Mouse (Mus musculus) midbrain, embryonic 11.5 days (tissue): Measurements from ENCODE around the gene Mapkapk2. TPM values are rescaled to one million over a fixed set of nuclear protein-coding genes. Genes with fewer than 3 reads are reported as not detected.
A peak's percentile ranks its signal among the peaks of the same experiment; 100 is the strongest.
"Not testable (repeated sequence)": the region's sequence is repeated elsewhere in the genome, so short reads cannot be mapped to it uniquely, and the experiment has no call there.

Experiments
- ATAC-seq: fragments of 200-750 bp; cut with Nextera tagmentation; 2 replicates; pipeline ENCODE4 v1.8.0; 2017; ENCODE audit warnings: moderate TSS enrichment, moderate library complexity; ENCODE audit not compliant: low FRiP score
- DNase-seq: peaks from one replicate; pipeline ENCODE4 v3.0.0; 2015; ENCODE audit warnings: low spot score; ENCODE audit errors: missing footprints
- H3K27ac ChIP-seq: fragments of 300-500 bp; sonication (generic); 2 replicates; pipeline ENCODE4 v1.5.1; 2014; ENCODE audit warnings: low read depth, low read length
- H3K27me3 ChIP-seq: fragments of 300-500 bp; sonication (generic); 2 replicates; pipeline ENCODE4 v1.6.1; 2014; ENCODE audit warnings: mild to moderate bottlenecking, low read length, moderate library complexity, mixed read lengths; ENCODE audit not compliant: control insufficient read depth, insufficient read depth
- H3K36me3 ChIP-seq: fragments of 300-500 bp; sonication (generic); 2 replicates; pipeline ENCODE4 v1.6.1; 2014; ENCODE audit warnings: mild to moderate bottlenecking, low read length, moderate library complexity, mixed read lengths; ENCODE audit not compliant: control insufficient read depth, insufficient read depth
- H3K4me1 ChIP-seq: fragments of 300-500 bp; sonication (generic); 2 replicates; pipeline ENCODE4 v1.6.1; 2014; ENCODE audit warnings: low read length; ENCODE audit not compliant: control insufficient read depth, insufficient read depth
- H3K4me2 ChIP-seq: fragments of 300-500 bp; sonication (generic); 2 replicates; pipeline ENCODE4 v1.6.1; 2014; ENCODE audit warnings: mild to moderate bottlenecking, moderate library complexity
- H3K4me3 ChIP-seq: fragments of 300-500 bp; sonication (generic); 2 replicates; pipeline ENCODE4 v1.5.1; 2014; ENCODE audit warnings: low read depth, low read length
- H3K9ac ChIP-seq: fragments of 300-500 bp; sonication (generic); 2 replicates; pipeline ENCODE4 v1.6.1; 2014; ENCODE audit warnings: low read length
- H3K9me3 ChIP-seq: fragments of 300-500 bp; sonication (generic); 2 replicates; pipeline ENCODE4 v1.6.1; 2016; ENCODE audit warnings: low read length; ENCODE audit not compliant: control insufficient read depth
- WGBS: fragments of 180-500 bp; shearing (Covaris S2); extraction: QIAGEN DNeasy Blood & Tissue Kit; methylation state at CpG from one replicate; pipeline ENCODE4 v1.1.7; 2014; 5-methylcytosine and 5-hydroxymethylcytosine counted together
- polyA plus RNA-seq: library from polyadenylated mRNA; unstranded; fragments of >200 nt; fragmentation: Nextera tagmentation; extraction: Ambion mirVana; gene quantifications from 2 replicates; pipeline ENCODE4 v1.2.1, GENCODE M21; 2014

Mapkapk2 gene
- polyA plus RNA-seq, 1 experiment from 2014 or later = 56.0 TPM

DNA sequence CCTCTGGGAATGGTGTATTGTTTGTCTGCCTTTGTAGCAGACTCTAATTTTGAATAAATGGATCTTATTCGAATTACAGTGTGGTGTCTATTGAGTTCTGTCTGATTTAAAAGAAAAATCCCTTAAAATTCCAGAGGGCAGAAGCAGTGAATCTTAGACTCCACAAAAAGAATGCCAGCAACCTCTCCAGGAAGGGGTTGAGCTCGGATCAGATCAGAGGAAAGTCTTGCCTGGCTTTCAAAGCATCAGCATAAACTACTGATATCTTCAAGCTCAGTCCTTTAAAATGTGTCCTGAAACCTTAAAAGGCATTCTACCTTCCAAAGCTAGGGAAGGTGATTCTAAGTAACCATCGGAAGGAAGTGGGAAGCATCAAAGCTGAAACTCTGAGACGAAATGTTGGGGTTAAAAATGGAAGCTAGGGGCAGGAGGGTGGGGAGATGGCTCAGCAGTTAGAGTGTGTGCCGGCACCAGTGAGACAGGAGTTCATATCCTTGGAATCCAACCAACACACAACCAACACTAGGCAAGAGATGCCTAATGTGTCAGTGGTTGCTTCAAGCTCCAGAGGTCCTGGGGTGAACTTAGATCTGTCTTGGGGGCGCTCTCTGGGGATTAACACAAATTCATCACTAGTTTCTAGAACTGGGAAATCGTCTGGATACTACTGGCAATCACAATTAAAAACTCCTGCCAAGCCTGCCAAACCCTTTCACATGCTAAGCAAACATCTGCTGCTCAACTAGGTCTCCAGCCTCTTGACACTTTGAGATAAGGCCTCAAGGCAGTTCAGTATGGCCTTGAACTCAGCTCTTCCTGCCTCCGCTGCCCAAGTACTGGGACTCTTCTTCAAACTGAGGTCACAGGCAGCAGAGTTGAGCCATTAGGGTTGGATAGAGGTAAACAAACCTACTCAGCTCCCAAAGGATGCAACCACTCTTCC is 72.5 kb downstream of the Mapkapk2 start:
- no peaks in the 10 kb centered on the region for H3K36me3 ChIP-seq
- 85% methylated on average over 8 of the region's 8 CpGs for WGBS
- H3K27ac ChIP-seq = no peak overlapping the region
- ATAC-seq (no peak), DNase-seq (peak; percentile 37)
- no peak overlapping the region for H3K4me3 ChIP-seq
- H3K9ac ChIP-seq = no peak overlapping the region
- H3K4me2 ChIP-seq = no peak overlapping the region
- no peaks in the 10 kb centered on the region for H3K9me3 ChIP-seq
- no peaks in the 10 kb centered on the region for H3K27me3 ChIP-seq
- no peaks in the 10 kb centered on the region for H3K4me1 ChIP-seq

DNA sequence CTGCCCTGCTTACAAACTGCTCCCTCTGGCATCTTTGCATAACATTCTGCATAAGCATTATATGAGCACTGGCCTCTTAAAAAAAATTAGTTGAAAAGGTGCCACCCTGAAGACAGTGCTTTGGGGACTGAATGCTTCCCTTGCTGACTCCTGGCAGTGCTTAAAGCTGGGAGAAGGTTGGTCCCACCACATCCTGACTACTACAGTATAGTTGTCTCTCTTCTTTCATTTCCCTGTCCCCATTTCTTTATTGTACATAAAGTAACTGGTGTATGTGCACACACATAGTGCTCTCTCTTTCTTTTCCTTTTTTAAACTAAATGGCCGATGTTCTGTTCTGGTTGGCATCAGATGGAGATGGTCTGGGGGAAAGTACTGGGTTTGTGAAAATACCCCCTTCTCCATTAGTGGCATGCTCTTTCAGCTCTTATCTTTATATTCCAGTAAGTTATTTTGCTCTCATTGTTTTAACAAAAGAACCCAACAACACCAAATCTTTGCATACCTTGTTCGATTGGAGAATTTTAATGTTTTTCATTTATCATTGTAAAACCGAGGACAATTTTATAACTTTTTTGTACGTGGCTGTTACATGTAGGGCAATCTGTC is 74.3 kb downstream of the Mapkapk2 start:
- H3K9ac ChIP-seq, H3K4me3 ChIP-seq, H3K4me1 ChIP-seq, ATAC-seq, H3K27ac ChIP-seq, H3K4me2 ChIP-seq, H3K9me3 ChIP-seq, H3K27me3 ChIP-seq, H3K36me3 ChIP-seq, DNase-seq: not testable (repeated sequence)
- 85% methylated on average over 4 of the region's 4 CpGs for WGBS

DNA sequence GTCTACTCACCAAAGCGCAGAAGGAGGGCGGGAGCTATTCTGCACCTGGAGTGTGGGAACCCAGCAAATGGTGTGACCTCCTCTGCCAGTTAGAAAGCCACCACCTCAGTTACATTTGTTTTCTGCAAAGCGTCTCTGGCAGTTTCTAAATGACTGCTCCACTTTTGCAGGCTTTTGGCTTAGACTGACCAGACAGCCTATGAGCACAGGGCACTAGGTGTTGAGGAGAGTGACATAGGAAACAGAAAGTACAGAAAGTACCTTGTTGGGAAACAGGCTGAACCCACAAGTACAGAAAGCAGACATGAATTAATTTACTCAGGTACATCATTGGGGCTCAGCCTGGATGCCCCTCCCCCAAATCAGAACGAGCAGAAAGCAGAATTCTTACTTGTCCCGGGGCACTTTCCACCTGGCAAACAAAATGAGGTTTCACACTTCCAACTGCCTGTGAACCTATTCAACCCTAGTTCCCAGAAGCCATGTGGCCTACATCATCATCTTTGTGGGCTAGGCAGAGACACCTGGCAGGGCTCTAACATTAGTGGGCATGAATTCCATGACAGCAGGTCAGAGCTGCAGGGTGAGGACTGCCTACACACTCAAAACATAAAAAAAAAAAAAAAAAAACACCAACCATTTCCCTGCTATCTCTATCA is 74.9 kb downstream of the Mapkapk2 start:
- ATAC-seq (no peak), DNase-seq (no peak)
- Histone ChIP-seq H3K27ac (no peak overlapping the region), H3K27me3 (no peaks in the 10 kb centered on the region), H3K4me3 (no peak overlapping the region), H3K4me1 (no peaks in the 10 kb centered on the region), H3K9me3 (no peaks in the 10 kb centered on the region), H3K36me3 (no peaks in the 10 kb centered on the region), H3K9ac (no peak overlapping the region), H3K4me2 (no peak overlapping the region)
- WGBS = 82% methylated on average over 5 of the region's 5 CpGs

- H3K4me3 ChIP-seq = no peak overlapping the region
- H3K36me3 ChIP-seq = no peaks in the 10 kb centered on the region
- H3K4me1 ChIP-seq = no peaks in the 10 kb centered on the region
- DNase-seq (no peak), ATAC-seq (no peak)
- no peaks in the 10 kb centered on the region for H3K27me3 ChIP-seq
- 83% methylated on average over 11 of the region's 11 CpGs for WGBS
- no peak overlapping the region for H3K4me2 ChIP-seq
- H3K9me3 ChIP-seq = no peaks in the 10 kb centered on the region
- no peak overlapping the region for H3K9ac ChIP-seq
- H3K27ac ChIP-seq = no peak overlapping the region
Observed at GRCm38 (mm10) chr1:131021900-131022590, 75.6 kb downstream of the Mapkapk2 start.

DNA sequence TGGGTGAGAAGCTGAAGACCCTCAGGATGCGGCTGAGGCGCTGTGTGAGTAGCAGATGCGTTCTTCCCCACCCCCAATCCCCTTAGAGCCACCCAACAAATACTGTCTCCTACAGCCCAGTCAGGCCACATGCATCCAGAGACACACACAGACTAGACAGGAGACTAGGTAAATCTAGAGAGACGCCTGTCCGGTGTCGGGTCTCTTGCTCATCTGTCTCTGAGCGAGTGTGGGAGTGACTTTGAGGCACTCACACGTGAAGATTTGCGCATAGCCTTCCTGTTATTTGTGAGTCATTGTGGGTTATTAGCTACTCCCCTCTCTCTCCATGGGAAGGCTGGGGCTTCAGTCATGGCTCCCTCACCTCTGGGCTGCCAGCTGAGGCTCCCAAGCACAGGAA is 76.2 kb downstream of the Mapkapk2 start:
- DNase-seq = no peak
- no peaks in the 10 kb centered on the region for H3K4me1 ChIP-seq
- H3K4me3 ChIP-seq = no peak overlapping the region
- no peaks in the 10 kb centered on the region for H3K36me3 ChIP-seq
- no peak for ATAC-seq
- no peaks in the 10 kb centered on the region for H3K9me3 ChIP-seq
- no peak overlapping the region for H3K9ac ChIP-seq
- no peak overlapping the region for H3K27ac ChIP-seq
- H3K27me3 ChIP-seq = no peaks in the 10 kb centered on the region
- no peak overlapping the region for H3K4me2 ChIP-seq
- WGBS = 74% methylated on average over 9 of the region's 9 CpGs

GRCm38 (mm10) chr1:131020425-131021310 is 77.0 kb downstream of the Mapkapk2 start:
- Histone ChIP-seq H3K9ac (no peak overlapping the region), H3K27me3 (no peaks in the 10 kb centered on the region), H3K4me1 (no peaks in the 10 kb centered on the region), H3K4me3 (no peak overlapping the region), H3K27ac (no peak overlapping the region), H3K9me3 (no peaks in the 10 kb centered on the region), H3K36me3 (no peaks in the 10 kb centered on the region), H3K4me2 (no peak overlapping the region)
- ATAC-seq (no peak), DNase-seq (no peak)
- WGBS = 59% methylated on average over 12 of the region's 12 CpGs

DNA sequence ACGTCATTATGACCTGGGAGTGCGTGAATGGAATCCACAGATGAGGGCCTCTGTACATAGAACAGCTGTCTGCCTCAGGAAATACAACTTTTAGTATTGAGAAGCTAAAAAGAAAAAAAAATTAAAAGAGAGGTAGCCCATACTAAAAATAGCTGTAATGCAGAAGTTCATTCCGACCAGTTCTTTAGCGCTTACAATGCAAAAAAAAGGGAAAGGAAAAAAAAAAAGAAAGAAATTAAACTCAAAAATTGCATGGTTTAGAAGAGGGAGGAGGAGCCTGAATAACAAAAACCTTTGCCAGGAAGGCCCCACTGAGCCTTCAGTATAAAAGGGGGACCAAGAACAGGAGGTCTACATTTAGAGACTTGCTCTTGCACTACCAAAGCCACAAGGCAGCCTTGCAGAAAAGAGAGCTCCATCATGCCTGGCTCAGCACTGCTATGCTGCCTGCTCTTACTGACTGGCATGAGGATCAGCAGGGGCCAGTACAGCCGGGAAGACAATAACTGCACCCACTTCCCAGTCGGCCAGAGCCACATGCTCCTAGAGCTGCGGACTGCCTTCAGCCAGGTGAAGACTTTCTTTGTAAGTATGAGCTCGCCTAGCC is 78.0 kb downstream of the Mapkapk2 start, which contains the start of gene Il10:
TSS of gene Il10 (plus strand) at position 354 of the 607 bp plus-strand sequence.
- DNase-seq (no peak), ATAC-seq (no peak)
- no peaks in the 10 kb centered on the region for H3K4me1 ChIP-seq
- H3K4me2 ChIP-seq = no peak within 1 kb of the TSS
- H3K36me3 ChIP-seq = no peaks in the 10 kb centered on the region
- no peak within 1 kb of the TSS for H3K9ac ChIP-seq
- no peaks in the 10 kb centered on the region for H3K27me3 ChIP-seq
- H3K4me3 ChIP-seq = no peak within 1 kb of the TSS
- WGBS = 86% methylated on average over 8 of the region's 8 CpGs
- H3K27ac ChIP-seq = no peak within 1 kb of the TSS
- H3K9me3 ChIP-seq = no peaks in the 10 kb centered on the region

DNA sequence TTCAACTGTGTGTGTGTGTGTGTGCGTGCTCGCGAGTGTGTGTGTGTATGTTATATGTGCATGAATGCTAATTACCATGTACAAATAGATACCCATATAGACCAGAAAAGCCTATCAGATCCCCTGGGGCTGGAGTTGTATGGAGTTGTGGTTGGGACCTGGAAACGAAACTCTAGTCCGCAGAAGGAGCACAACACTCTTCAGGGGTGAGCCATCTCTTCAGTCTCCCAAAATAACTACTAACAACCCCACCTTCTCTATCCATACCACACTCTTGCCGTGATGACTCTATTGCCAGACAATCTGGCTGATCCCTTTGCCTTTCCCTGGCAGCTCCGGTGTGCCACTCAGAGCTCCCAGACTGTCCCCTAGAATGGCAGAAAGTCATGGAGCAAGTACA is 81.7 kb downstream of the Mapkapk2 start:
- Histone ChIP-seq H3K4me2 (no peak overlapping the region), H3K4me3 (no peak overlapping the region), H3K27me3 (no peaks in the 10 kb centered on the region), H3K9ac (no peak overlapping the region), H3K9me3 (no peaks in the 10 kb centered on the region), H3K27ac (no peak overlapping the region), H3K4me1 (no peaks in the 10 kb centered on the region), H3K36me3 (no peaks in the 10 kb centered on the region)
- no peak for ATAC-seq
- WGBS = 93% methylated on average over 7 of the region's 7 CpGs
- peak; percentile 21 for DNase-seq
